Mouse (Mus musculus) neural tube, embryonic 13.5 days (tissue): ENCODE results near the gene Dlgap1. TPM values are rescaled to one million over a fixed set of nuclear protein-coding genes. Genes with fewer than 3 reads are reported as not detected.

Experiments used
- ATAC-seq: fragments of 200-750 bp; cut with Nextera tagmentation; 2 replicates; pipeline ENCODE4 v1.8.0; 2017; ENCODE audit warnings: low read depth, mild to moderate bottlenecking, moderate TSS enrichment, moderate library complexity
- H3K27ac ChIP-seq: fragments of 300-500 bp; sonication (generic); replicated peaks from 2 replicates; pipeline ENCODE4 v1.5.1; 2015; ENCODE audit warnings: moderate library complexity, mild to moderate bottlenecking, inconsistent platforms
- H3K27me3 ChIP-seq: fragments of 300-500 bp; sonication (generic); 2 replicates; pipeline ENCODE4 v1.6.1; 2015; ENCODE audit warnings: mild to moderate bottlenecking, inconsistent platforms
- H3K36me3 ChIP-seq: fragments of 300-500 bp; sonication (generic); 2 replicates; pipeline ENCODE4 v1.6.1; 2015; ENCODE audit warnings: mild to moderate bottlenecking, inconsistent platforms
- H3K4me1 ChIP-seq: fragments of 300-500 bp; sonication (generic); replicated peaks from 2 replicates; pipeline ENCODE4 v1.6.1; 2015; ENCODE audit warnings: inconsistent platforms
- H3K4me2 ChIP-seq: fragments of 300-500 bp; sonication (generic); 2 replicates; pipeline ENCODE4 v1.6.1; 2015; ENCODE audit warnings: inconsistent platforms, mild to moderate bottlenecking, moderate library complexity
- H3K4me3 ChIP-seq: fragments of 300-500 bp; sonication (generic); 2 replicates; pipeline ENCODE4 v1.5.1; 2015; ENCODE audit warnings: mild to moderate bottlenecking, inconsistent platforms
- H3K9ac ChIP-seq: fragments of 300-500 bp; sonication (generic); 2 replicates; pipeline ENCODE4 v1.6.1; 2015; ENCODE audit warnings: moderate library complexity, mild to moderate bottlenecking, inconsistent platforms
- H3K9me3 ChIP-seq: fragments of 300-500 bp; sonication (generic); 2 replicates; pipeline ENCODE4 v1.6.1; 2016; ENCODE audit warnings: inconsistent platforms
- WGBS: fragments of 180-500 bp; shearing (Covaris S2); methylation state at CpG from one replicate; pipeline ENCODE4 v1.1.7; 2015; 5-methylcytosine and 5-hydroxymethylcytosine counted together
- polyA plus RNA-seq: library from polyadenylated mRNA; unstranded; fragments of >200 nt; fragmentation: Nextera tagmentation; extraction: Ambion mirVana; gene quantifications from 2 replicates; pipeline ENCODE4 v1.2.1, GENCODE M21; 2015

The Dlgap1 gene
- polyA plus RNA-seq, 1 experiment from 2014 or later = 19.2 TPM

DNA sequence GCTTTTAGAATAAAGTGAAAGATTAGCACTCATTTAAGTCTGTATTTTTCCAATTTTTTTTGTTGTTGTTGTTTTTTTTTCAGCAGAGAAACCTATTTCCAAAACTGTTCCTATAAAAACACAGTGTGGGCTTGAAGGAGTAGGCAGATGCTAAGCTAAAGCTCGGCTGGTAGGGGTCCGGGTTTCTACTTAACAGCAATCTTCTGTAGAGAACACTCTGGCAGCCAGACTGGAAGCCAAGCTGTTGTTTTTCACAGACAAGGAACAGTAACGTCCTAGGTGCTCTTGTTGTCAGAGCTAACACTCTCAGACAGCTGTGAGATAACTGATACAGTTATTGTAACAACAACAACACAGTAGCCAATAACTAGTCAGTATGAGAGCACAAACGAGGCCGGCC is 468.4 kb downstream of the Dlgap1 start:
- H3K4me3 ChIP-seq = no peak overlapping the region
- WGBS = 79% methylated on average over 5 of the region's 5 CpGs
- no peaks in the 10 kb centered on the region for H3K36me3 ChIP-seq
- ATAC-seq = no peak
- no peaks in the 10 kb centered on the region for H3K4me1 ChIP-seq
- H3K27me3 ChIP-seq = no peaks in the 10 kb centered on the region
- H3K9me3 ChIP-seq = no peaks in the 10 kb centered on the region
- H3K4me2 ChIP-seq = no peak overlapping the region
- no peak overlapping the region for H3K9ac ChIP-seq
- no peak overlapping the region for H3K27ac ChIP-seq

- H3K4me1 ChIP-seq = no peaks in the 10 kb centered on the region
- H3K9me3 ChIP-seq = no peaks in the 10 kb centered on the region
- H3K36me3 ChIP-seq = no peaks in the 10 kb centered on the region
- H3K27me3 ChIP-seq = no peaks in the 10 kb centered on the region
- no peak for ATAC-seq
- no peak overlapping the region for H3K9ac ChIP-seq
- 88% methylated on average over 14 of the region's 14 CpGs for WGBS
- no peak overlapping the region for H3K4me3 ChIP-seq
- no peak overlapping the region for H3K4me2 ChIP-seq
- no peak overlapping the region for H3K27ac ChIP-seq
Observed at GRCm38 (mm10) chr17:70442976-70443375, 474.1 kb downstream of the Dlgap1 start.

- WGBS = 78% methylated on average over 8 of the region's 8 CpGs
- Histone ChIP-seq H3K4me3 (no peak overlapping the region), H3K27ac (no peak overlapping the region), H3K4me2 (no peak overlapping the region), H3K9ac (no peak overlapping the region), H3K4me1 (no peaks in the 10 kb centered on the region), H3K36me3 (no peaks in the 10 kb centered on the region), H3K9me3 (no peaks in the 10 kb centered on the region), H3K27me3 (no peaks in the 10 kb centered on the region)
- no peak for ATAC-seq
Observed at GRCm38 (mm10) chr17:70446451-70446850, 477.6 kb downstream of the Dlgap1 start.

- WGBS = 90% methylated on average over 7 of the region's 7 CpGs
- H3K27ac ChIP-seq = no peak overlapping the region
- no peak overlapping the region for H3K4me2 ChIP-seq
- no peaks in the 10 kb centered on the region for H3K9me3 ChIP-seq
- no peaks in the 10 kb centered on the region for H3K27me3 ChIP-seq
- no peaks in the 10 kb centered on the region for H3K36me3 ChIP-seq
- ATAC-seq = no peak
- no peak overlapping the region for H3K4me3 ChIP-seq
- H3K9ac ChIP-seq = no peak overlapping the region
- no peaks in the 10 kb centered on the region for H3K4me1 ChIP-seq
Observed at GRCm38 (mm10) chr17:70455036-70455435, 486.2 kb downstream of the Dlgap1 start.

GRCm38 (mm10) chr17:70457103-70457502 is 488.2 kb downstream of the Dlgap1 start:
- WGBS = 85% methylated on average over 1 of the region's 1 CpGs
- no peaks in the 10 kb centered on the region for H3K36me3 ChIP-seq

DNA sequence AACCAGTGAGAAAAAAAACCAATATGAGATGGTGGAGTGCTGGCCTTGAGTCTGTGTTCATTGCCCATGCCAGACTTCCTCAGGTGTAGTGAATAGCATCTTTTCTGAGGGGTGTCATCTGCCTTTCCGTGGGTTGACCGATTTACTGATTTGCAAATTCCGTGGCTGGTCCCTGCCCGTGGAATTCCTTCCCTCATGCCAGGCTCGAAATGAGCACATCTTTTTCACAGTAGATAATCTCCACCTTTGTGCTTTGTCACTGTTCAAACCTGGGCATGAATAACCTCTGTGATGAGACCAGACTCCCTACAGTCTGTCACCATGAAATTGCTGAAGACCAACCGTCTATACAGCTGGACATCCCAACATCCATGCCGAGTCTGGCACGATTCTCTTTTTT is 493.4 kb downstream of the Dlgap1 start:
- no peaks in the 10 kb centered on the region for H3K27me3 ChIP-seq
- no peaks in the 10 kb centered on the region for H3K9me3 ChIP-seq
- WGBS = 86% methylated on average over 8 of the region's 8 CpGs
- no peak overlapping the region for H3K9ac ChIP-seq
- H3K4me1 ChIP-seq = no peaks in the 10 kb centered on the region
- H3K36me3 ChIP-seq = no peaks in the 10 kb centered on the region
- ATAC-seq = no peak
- H3K27ac ChIP-seq = no peak overlapping the region
- no peak overlapping the region for H3K4me2 ChIP-seq
- no peak overlapping the region for H3K4me3 ChIP-seq

More at GRCm38 (mm10) chr17:70457103-70457502, 488.2 kb downstream of the Dlgap1 start:
- no peaks in the 10 kb centered on the region for H3K4me1 ChIP-seq
- H3K27ac ChIP-seq = no peak overlapping the region
- ATAC-seq = no peak
- H3K9ac ChIP-seq = no peak overlapping the region
- no peak overlapping the region for H3K4me2 ChIP-seq
- no peak overlapping the region for H3K4me3 ChIP-seq
- H3K27me3 ChIP-seq = no peaks in the 10 kb centered on the region
- H3K9me3 ChIP-seq = no peaks in the 10 kb centered on the region

DNA sequence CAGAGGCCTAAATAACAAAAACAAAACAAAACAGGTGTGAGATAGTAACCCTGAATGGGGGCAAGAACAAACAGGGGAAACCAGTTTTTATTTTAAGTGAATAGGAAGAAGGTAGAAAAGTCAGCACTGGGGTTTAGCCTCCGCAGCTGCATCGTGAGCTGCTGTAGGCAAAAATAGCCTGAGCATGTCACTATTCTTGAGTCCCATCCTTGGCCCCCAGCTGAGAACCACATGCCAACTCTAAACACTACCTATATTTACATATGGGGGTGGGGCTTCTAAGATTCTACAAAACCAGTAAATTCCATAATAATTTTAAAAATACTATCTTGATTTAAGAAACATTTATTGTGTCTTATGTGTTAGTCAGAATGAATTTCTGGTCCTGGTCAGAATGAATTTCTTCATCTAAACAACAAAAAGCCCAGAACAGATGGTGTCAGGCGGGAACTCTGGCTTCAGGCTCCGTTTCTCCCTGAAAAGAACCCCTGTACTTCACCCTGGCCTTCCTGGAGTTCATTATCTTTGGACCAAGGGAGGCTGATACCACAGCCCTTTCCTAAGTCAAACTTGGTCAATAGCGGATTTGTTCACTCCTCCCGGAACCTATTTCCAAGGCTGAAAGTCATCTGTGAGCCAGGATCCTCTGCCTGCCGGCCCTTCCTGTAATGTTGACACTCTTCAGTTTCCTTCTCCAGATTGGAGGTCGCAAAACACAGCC is 494.1 kb downstream of the Dlgap1 start:
- WGBS = 71% methylated on average over 8 of the region's 8 CpGs
- Histone ChIP-seq H3K27me3 (no peaks in the 10 kb centered on the region), H3K4me3 (no peak overlapping the region), H3K4me2 (no peak overlapping the region), H3K4me1 (no peaks in the 10 kb centered on the region), H3K27ac (no peak overlapping the region), H3K9me3 (no peaks in the 10 kb centered on the region), H3K9ac (no peak overlapping the region), H3K36me3 (no peaks in the 10 kb centered on the region)
- no peak for ATAC-seq

DNA sequence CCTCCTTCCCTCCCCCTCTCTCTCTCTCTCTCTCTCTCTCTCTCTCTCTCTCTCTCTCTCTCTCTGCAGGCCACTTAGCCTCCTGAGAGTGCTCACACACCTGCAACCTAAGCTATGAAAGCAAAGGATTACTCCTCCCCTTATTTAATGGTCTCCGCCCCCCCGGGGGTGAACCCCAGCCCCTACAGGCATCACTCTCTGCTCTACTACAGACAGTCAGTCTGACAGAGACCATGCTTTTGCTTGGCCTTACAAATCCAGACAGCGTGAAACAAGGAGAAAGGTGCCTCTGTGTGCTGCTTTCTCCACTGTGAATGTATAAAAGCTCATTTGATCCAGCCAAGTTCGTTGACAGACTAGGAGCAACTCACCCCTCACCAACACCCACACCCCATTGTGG is 497.5 kb downstream of the Dlgap1 start:
- H3K4me2 ChIP-seq = no peak overlapping the region
- no peaks in the 10 kb centered on the region for H3K9me3 ChIP-seq
- no peaks in the 10 kb centered on the region for H3K4me1 ChIP-seq
- WGBS = 52% methylated on average over 4 of the region's 4 CpGs
- ATAC-seq = no peak
- H3K4me3 ChIP-seq = no peak overlapping the region
- H3K27ac ChIP-seq = no peak overlapping the region
- H3K36me3 ChIP-seq = no peaks in the 10 kb centered on the region
- H3K27me3 ChIP-seq = no peaks in the 10 kb centered on the region
- H3K9ac ChIP-seq = no peak overlapping the region

DNA sequence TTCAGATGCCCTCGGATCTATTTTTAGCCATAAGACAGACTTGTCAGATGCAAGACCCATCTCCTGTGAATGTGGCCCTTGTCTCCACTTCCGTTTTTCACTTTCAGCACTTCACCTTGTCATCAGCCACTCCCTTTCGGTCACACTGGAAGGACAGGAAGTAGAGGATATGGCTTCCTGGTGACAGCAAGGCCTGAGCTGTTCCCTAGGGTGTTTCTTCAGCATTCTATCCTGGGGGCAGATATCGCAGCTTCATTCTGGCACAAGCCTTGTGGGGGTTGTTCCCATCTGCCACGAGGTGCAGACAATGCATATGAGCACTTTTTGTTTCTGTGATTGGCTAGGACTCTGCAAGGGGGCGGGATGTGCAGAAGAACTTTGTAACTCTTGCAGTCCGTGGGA is 502.1 kb downstream of the Dlgap1 start:
- Histone ChIP-seq H3K27me3 (no peaks in the 10 kb centered on the region), H3K4me1 (no peaks in the 10 kb centered on the region), H3K4me2 (no peak overlapping the region), H3K27ac (no peak overlapping the region), H3K9ac (no peak overlapping the region), H3K36me3 (no peaks in the 10 kb centered on the region), H3K9me3 (no peaks in the 10 kb centered on the region), H3K4me3 (no peak overlapping the region)
- 77% methylated on average over 7 of the region's 7 CpGs for whole genome bisulfite sequencing
- ATAC-seq = no peak

DNA sequence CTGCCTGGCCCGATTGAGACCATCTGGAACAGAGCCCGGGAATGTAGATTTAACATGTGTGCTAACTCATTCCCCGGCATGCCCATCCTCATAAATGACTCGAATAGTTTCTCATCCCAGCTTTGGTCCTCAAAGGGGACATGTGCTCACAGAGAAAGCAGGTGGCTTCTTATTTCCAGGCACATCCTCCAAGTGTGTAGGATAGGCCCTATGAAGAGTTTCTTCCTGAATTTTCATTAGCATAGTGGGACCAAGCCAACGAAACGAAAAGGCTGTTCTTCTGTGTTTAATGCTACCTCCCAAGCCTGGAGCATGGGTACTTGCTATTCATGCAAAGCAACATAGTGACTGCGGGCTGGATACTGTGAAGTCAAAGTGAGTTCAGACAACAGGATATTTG is 503.3 kb downstream of the Dlgap1 start:
- Histone ChIP-seq H3K36me3 (no peaks in the 10 kb centered on the region), H3K4me1 (no peaks in the 10 kb centered on the region), H3K9me3 (no peaks in the 10 kb centered on the region), H3K9ac (no peak overlapping the region), H3K4me2 (no peak overlapping the region), H3K27me3 (no peaks in the 10 kb centered on the region), H3K4me3 (no peak overlapping the region), H3K27ac (no peak overlapping the region)
- no peak for ATAC-seq
- 88% methylated on average over 7 of the region's 7 CpGs for WGBS

DNA sequence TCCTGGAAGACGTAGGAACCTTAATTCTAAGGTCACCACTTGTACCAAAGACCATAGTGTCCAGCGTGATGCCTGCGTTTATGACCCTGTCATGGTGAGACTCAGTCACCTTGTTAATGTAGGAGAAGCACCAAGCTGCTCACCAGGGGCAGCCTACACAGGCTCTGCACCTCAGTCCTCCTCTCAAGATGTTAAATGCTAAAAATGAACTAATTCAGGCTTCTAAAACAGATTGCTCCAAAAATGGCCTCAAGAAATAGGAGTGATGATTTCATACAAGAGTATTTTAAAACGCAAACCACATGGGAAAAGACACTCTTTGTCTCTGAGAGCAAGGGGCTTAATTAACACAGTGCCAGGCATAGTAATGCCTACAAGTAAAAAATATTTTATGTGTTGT is 505.0 kb downstream of the Dlgap1 start:
- H3K4me3 ChIP-seq = no peak overlapping the region
- no peak for ATAC-seq
- H3K36me3 ChIP-seq = no peaks in the 10 kb centered on the region
- H3K27me3 ChIP-seq = no peaks in the 10 kb centered on the region
- H3K9ac ChIP-seq = no peak overlapping the region
- no peaks in the 10 kb centered on the region for H3K4me1 ChIP-seq
- H3K9me3 ChIP-seq = no peaks in the 10 kb centered on the region
- H3K4me2 ChIP-seq = no peak overlapping the region
- no peak overlapping the region for H3K27ac ChIP-seq
- 82% methylated on average over 4 of the region's 4 CpGs for WGBS

GRCm38 (mm10) chr17:70483716-70484115 is 514.8 kb downstream of the Dlgap1 start:
- Histone ChIP-seq H3K36me3 (no peaks in the 10 kb centered on the region), H3K27me3 (no peaks in the 10 kb centered on the region), H3K4me1 (peaks cover 7% of the 10 kb centered on the region), H3K9me3 (no peaks in the 10 kb centered on the region), H3K4me3 (no peak overlapping the region), H3K9ac (no peak overlapping the region), H3K27ac (no peak overlapping the region), H3K4me2 (no peak overlapping the region)
- 85% methylated on average over 4 of the region's 4 CpGs for WGBS
- ATAC-seq = no peak

- no peak overlapping the region for H3K4me3 ChIP-seq
- no peaks in the 10 kb centered on the region for H3K9me3 ChIP-seq
- ATAC-seq = no peak
- peaks cover 7% of the 10 kb centered on the region for H3K4me1 ChIP-seq
- WGBS = 93% methylated on average over 4 of the region's 4 CpGs
- H3K27me3 ChIP-seq = no peaks in the 10 kb centered on the region
- H3K4me2 ChIP-seq = no peak overlapping the region
- H3K9ac ChIP-seq = no peak overlapping the region
- H3K36me3 ChIP-seq = no peaks in the 10 kb centered on the region
- H3K27ac ChIP-seq = no peak overlapping the region
Observed at GRCm38 (mm10) chr17:70485668-70486067, 516.8 kb downstream of the Dlgap1 start.
